Mouse (Mus musculus): ENCODE measurements around the gene Kank2.
A peak's percentile ranks its signal among the peaks of the same experiment; 100 is the strongest.

The Kank2 gene

GRCm38 (mm10) chr9:21798345-21799009 is at the start of gene Kank2:
Kank2 (minus strand) TSS chr9:21798744.
- DNase-seq (ENCODE audit: low read depth, low spot score) = peak; percentile 76
- no peaks in the 10 kb centered on the region for H3K27me3 ChIP-seq (ENCODE audit: control insufficient read depth, insufficient read depth, low read length, poor library complexity, severe bottlenecking)

GRCm38 (mm10) chr9:21847926-21848325 is 49.4 kb upstream of the Kank2 start:
- Histone ChIP-seq H3K36me3 (ENCODE audit: control insufficient read depth, insufficient read depth, low read length, poor library complexity, severe bottlenecking) (no peaks in the 10 kb centered on the region), H3K27me3 (ENCODE audit: control insufficient read depth, insufficient read depth, low read length, poor library complexity, severe bottlenecking) (no peaks in the 10 kb centered on the region)
- DNase-seq (ENCODE audit: low read depth, low spot score) = no peak

More at GRCm38 (mm10) chr9:21798345-21799009, at the start of gene Kank2:
- no peaks in the 10 kb centered on the region for H3K36me3 ChIP-seq (ENCODE audit: control insufficient read depth, insufficient read depth, low read length, poor library complexity, severe bottlenecking)

GRCm38 (mm10) chr9:21847425-21847824 is 48.9 kb upstream of the Kank2 start:
- Histone ChIP-seq H3K27me3 (ENCODE audit: control insufficient read depth, insufficient read depth, low read length, poor library complexity, severe bottlenecking) (no peaks in the 10 kb centered on the region), H3K36me3 (ENCODE audit: control insufficient read depth, insufficient read depth, low read length, poor library complexity, severe bottlenecking) (no peaks in the 10 kb centered on the region)
- no peak for DNase-seq (ENCODE audit: low read depth, low spot score)

- DNase-seq (ENCODE audit: low read depth, low spot score) = no peak
- no peaks in the 10 kb centered on the region for H3K36me3 ChIP-seq (ENCODE audit: control insufficient read depth, insufficient read depth, low read length, poor library complexity, severe bottlenecking)
- H3K27me3 ChIP-seq (ENCODE audit: control insufficient read depth, insufficient read depth, low read length, poor library complexity, severe bottlenecking) = no peaks in the 10 kb centered on the region
These were observed 48.3 kb upstream of the Kank2 start for GRCm38 (mm10) chr9:21846755-21847341.

- DNase-seq (ENCODE audit: low read depth, low spot score) = peak; percentile 9
- H3K36me3 ChIP-seq (ENCODE audit: control insufficient read depth, insufficient read depth, low read length, poor library complexity, severe bottlenecking) = no peaks in the 10 kb centered on the region
- no peaks in the 10 kb centered on the region for H3K27me3 ChIP-seq (ENCODE audit: control insufficient read depth, insufficient read depth, low read length, poor library complexity, severe bottlenecking)
These were observed 47.0 kb upstream of the Kank2 start for GRCm38 (mm10) chr9:21845381-21846080.

- DNase-seq (ENCODE audit: low read depth, low spot score) = no peak
- no peaks in the 10 kb centered on the region for H3K36me3 ChIP-seq (ENCODE audit: control insufficient read depth, insufficient read depth, low read length, poor library complexity, severe bottlenecking)
- H3K27me3 ChIP-seq (ENCODE audit: control insufficient read depth, insufficient read depth, low read length, poor library complexity, severe bottlenecking) = no peaks in the 10 kb centered on the region
These were observed 44.5 kb upstream of the Kank2 start for GRCm38 (mm10) chr9:21843086-21843485.

- Histone ChIP-seq H3K36me3 (ENCODE audit: control insufficient read depth, insufficient read depth, low read length, poor library complexity, severe bottlenecking) (no peaks in the 10 kb centered on the region), H3K27me3 (ENCODE audit: control insufficient read depth, insufficient read depth, low read length, poor library complexity, severe bottlenecking) (no peaks in the 10 kb centered on the region)
- DNase-seq (ENCODE audit: low read depth, low spot score) = no peak
These were observed 43.8 kb upstream of the Kank2 start for GRCm38 (mm10) chr9:21842391-21842790.

- no peak for DNase-seq (ENCODE audit: low read depth, low spot score)
- no peaks in the 10 kb centered on the region for H3K27me3 ChIP-seq (ENCODE audit: control insufficient read depth, insufficient read depth, low read length, poor library complexity, severe bottlenecking)
- no peaks in the 10 kb centered on the region for H3K36me3 ChIP-seq (ENCODE audit: control insufficient read depth, insufficient read depth, low read length, poor library complexity, severe bottlenecking)
These were observed 42.8 kb upstream of the Kank2 start for GRCm38 (mm10) chr9:21841340-21841739.

- Histone ChIP-seq H3K27me3 (ENCODE audit: control insufficient read depth, insufficient read depth, low read length, poor library complexity, severe bottlenecking) (no peaks in the 10 kb centered on the region), H3K36me3 (ENCODE audit: control insufficient read depth, insufficient read depth, low read length, poor library complexity, severe bottlenecking) (no peaks in the 10 kb centered on the region)
- peak; percentile 70 for DNase-seq (ENCODE audit: low read depth, low spot score)
These were observed 41.7 kb upstream of the Kank2 start for GRCm38 (mm10) chr9:21840115-21840787.

GRCm38 (mm10) chr9:21837690-21838089 is 39.1 kb upstream of the Kank2 start:
- H3K27me3 ChIP-seq (ENCODE audit: control insufficient read depth, insufficient read depth, low read length, poor library complexity, severe bottlenecking) = no peaks in the 10 kb centered on the region
- DNase-seq (ENCODE audit: low read depth, low spot score) = no peak
- H3K36me3 ChIP-seq (ENCODE audit: control insufficient read depth, insufficient read depth, low read length, poor library complexity, severe bottlenecking) = no peaks in the 10 kb centered on the region

GRCm38 (mm10) chr9:21835258-21835912 is 36.8 kb upstream of the Kank2 start, which contains the start of gene Angptl8:
Angptl8 (plus strand) TSS chr9:21835510.
- Histone ChIP-seq H3K36me3 (ENCODE audit: control insufficient read depth, insufficient read depth, low read length, poor library complexity, severe bottlenecking) (no peaks in the 10 kb centered on the region), H3K27me3 (ENCODE audit: control insufficient read depth, insufficient read depth, low read length, poor library complexity, severe bottlenecking) (no peaks in the 10 kb centered on the region)
- no peak for DNase-seq (ENCODE audit: low read depth, low spot score)

- no peak for DNase-seq (ENCODE audit: low read depth, low spot score)
- no peaks in the 10 kb centered on the region for H3K27me3 ChIP-seq (ENCODE audit: control insufficient read depth, insufficient read depth, low read length, poor library complexity, severe bottlenecking)
- no peaks in the 10 kb centered on the region for H3K36me3 ChIP-seq (ENCODE audit: control insufficient read depth, insufficient read depth, low read length, poor library complexity, severe bottlenecking)
These were observed 33.2 kb upstream of the Kank2 start for GRCm38 (mm10) chr9:21831558-21832240.

GRCm38 (mm10) chr9:21830936-21831335 is 32.4 kb upstream of the Kank2 start:
- no peaks in the 10 kb centered on the region for H3K36me3 ChIP-seq (ENCODE audit: control insufficient read depth, insufficient read depth, low read length, poor library complexity, severe bottlenecking)
- DNase-seq (ENCODE audit: low read depth, low spot score) = no peak
- no peaks in the 10 kb centered on the region for H3K27me3 ChIP-seq (ENCODE audit: control insufficient read depth, insufficient read depth, low read length, poor library complexity, severe bottlenecking)

- Histone ChIP-seq H3K27me3 (ENCODE audit: control insufficient read depth, insufficient read depth, low read length, poor library complexity, severe bottlenecking) (no peaks in the 10 kb centered on the region), H3K36me3 (ENCODE audit: control insufficient read depth, insufficient read depth, low read length, poor library complexity, severe bottlenecking) (no peaks in the 10 kb centered on the region)
- DNase-seq (ENCODE audit: low read depth, low spot score) = no peak
These were observed 31.9 kb upstream of the Kank2 start for GRCm38 (mm10) chr9:21830461-21830850.

Data from splenic B cell, adult 2 months (primary cell).